Mouse (Mus musculus): ENCODE results near the gene Fbxl18.
A peak's percentile ranks its signal among the peaks of the same experiment; 100 is the strongest.

The Fbxl18 gene

DNA sequence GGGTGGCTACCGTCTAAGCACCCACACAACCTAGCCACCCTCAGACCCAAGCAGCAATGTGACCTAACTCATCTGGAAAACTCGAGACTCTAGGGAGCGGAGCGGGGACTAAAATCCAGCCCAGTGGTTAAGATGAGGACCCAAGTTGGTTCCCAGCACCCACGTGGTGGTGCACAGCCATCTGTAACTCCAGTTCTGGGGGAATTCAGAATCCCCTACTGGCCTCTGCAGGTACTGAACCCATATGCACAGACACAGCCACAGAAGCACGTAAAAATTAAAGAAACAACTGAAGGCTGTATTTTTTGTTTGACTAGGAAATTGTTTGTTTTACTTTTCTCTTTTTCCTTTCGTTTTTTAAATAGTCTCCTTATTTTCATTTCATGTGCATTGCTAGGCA is 21.5 kb downstream of the Fbxl18 start:
- DNase-seq (ENCODE audit: low read depth): no peak

DNA sequence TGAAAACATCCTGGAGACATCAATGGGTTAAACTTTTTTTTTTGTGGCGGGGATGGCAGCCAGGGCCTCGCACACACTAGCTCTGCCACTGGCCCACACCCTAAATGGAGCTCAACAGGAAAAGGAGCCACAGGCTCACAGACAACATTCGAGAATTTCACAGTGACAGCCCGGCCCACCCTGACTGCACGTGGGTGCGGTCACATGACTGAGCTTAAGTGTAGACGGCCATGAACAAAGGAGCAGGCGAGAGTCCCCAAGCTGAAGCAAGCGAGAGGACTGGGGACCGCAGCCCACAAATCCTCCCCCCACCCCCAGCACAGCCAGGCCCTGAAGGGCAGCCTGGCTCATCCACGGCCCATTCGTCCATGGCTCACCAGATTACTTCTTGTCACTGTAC is 23.5 kb downstream of the Fbxl18 start:
- DNase-seq (ENCODE audit: low read depth): no peak

DNA sequence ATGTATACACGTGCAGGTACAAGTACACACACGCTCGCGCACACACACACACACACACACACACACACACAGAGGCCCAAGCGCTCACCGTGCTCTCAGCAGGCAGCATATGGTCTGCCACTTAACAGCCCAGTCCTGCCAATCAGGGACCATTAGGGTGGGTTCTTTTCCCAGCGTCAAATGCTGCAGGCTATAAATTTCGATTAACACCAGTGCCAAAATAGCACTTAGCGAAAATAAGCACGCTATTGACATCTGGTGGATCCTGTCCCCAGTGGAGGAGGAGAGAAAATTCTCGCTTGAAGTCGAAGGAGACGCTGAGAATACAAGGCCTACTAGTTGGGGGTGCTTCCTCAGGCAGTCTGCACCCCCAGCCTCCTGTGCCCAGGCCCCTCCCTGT is 25.8 kb downstream of the Fbxl18 start:
- DNase-seq (ENCODE audit: low read depth): no peak

DNA sequence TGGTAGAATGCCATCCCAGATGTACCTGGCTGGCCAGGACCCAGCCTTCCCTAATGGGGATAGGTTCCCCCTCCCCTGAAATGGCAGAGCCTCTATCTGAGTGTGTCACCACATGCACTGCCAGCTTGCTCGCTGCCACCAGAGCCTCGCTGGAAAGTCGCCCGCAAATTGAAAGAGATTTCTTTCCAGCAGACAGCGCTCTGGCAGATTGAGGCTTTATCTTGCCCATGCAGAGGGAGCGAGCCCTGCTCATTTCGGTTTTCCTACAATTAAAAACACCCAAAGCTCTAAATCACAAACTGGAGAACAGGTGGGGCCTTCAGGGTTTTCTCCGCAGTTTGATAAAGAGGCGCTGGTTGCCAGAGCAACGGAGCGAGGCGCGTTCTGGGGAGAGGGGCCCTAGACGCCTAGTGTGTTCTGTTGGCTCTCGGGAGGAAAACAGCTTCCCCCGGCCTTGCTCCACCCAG is 37.4 kb downstream of the Fbxl18 start:
- DNase-seq (ENCODE audit: low read depth): no peak

DNA sequence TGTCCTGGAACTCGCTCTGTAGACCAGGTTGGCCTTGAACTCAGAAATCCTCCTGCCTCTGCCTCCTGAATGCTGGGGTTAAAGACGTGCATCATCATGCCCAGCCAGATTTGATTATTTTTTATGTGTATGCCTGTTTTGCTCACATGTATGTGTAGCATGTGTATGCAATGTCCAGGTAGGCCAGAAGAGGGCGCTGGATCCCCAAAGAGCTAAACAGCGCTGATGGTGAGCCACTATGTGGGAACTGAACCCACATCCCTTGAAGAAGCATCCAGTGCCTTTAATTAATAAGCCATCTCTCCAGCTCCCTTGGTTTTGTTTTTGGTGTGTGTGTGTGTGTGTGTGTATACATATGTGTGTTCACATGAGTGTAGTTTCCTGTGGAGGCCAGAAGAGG is 38.8 kb downstream of the Fbxl18 start:
- no peak for DNase-seq (ENCODE audit: low read depth)

DNA sequence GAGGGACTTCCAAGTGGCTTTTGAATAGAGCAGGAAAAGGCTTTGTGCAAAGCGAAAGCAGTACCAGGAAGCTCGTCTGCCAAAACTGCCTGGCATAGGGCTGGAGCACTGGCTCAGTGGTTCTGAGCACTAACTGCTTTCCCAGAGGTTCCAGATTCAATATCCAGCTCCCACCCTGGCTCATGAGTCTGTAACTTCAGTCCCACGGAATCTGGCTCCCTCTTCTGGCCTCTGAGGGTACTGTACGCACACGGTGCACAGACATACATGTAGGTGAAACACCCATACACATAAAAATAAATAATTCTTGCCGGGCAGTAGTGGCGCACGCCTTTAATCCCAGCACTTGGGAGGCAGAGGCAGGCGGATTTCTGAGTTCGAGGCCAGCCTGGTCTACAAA is 40.3 kb downstream of the Fbxl18 start:
- peak; percentile 80 for DNase-seq (ENCODE audit: low read depth)

DNA sequence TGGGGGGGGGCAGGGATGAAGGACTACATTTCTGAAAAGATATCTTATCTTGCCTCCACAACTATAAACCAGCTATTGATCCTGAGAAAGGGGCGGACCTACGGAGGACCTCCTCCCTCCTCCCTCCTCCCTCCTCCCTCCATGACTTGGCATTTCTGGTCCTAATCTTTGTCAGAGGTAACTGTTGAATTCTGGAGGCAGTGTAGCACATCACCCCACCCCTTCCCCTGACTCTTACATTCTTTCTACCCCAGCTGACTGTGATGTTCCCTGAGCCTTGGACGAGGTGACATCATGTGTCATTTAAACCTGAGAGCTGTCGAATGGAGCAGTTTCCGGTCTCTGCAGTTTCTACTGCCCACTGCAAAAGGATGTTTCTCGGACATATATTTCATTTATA is 41.6 kb downstream of the Fbxl18 start:
- peak; percentile 31 for DNase-seq (ENCODE audit: low read depth)

DNA sequence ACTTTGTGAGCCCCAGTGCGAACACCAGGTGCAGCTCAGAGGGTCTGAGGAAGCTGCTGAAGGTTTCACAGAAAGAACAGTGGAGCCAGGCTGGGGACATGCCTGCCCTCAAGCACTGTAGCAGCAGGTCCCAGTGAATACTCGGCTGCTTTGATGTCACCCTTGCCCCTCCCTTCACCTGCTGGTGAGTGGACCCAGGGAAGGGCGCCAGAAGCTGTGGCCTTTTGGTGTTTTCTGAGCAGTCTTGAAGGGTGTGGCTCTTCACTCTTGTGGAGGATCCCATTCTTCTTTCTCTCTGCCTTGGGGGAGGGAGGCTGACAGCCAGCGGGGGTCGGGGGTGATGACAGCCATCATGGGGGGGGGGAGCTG is 43.6 kb downstream of the Fbxl18 start:
- DNase-seq (ENCODE audit: low read depth): no peak

DNA sequence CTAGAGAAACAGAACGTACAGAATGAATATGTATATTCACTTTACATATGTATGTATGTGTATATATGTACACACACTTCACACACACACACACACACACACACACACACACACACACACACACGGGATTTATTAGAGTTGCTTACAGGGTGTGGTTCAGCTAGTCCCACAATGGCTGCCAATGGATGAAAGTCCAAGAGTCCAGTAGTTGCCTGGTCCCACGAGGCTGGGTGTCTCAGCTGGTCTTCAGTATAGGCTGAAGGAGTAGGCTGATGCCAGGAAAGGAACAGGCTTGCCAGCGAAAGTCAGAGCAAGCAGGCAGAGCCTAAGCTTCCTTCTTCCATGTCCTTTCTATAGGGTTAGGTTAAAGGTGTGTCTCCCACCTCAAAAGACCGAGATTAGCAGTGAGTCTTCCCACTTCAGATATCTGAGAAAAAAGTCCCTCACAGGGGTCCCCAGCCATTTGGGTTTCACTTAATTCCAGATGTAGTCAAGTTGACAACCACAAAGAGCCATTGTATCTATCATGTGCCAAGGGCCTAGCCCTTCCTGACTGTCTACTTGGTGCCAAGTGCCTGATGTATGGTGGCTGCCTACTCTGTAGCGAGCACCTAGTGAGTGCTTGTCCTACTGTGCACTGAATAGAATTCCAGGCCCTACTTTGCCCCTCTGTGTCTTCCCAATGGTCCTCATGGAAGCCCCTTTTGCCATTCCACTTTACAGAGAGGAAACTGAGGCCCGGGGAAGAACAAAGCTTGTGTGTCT is 44.1 kb downstream of the Fbxl18 start:
- no peak for DNase-seq (ENCODE audit: low read depth)

DNA sequence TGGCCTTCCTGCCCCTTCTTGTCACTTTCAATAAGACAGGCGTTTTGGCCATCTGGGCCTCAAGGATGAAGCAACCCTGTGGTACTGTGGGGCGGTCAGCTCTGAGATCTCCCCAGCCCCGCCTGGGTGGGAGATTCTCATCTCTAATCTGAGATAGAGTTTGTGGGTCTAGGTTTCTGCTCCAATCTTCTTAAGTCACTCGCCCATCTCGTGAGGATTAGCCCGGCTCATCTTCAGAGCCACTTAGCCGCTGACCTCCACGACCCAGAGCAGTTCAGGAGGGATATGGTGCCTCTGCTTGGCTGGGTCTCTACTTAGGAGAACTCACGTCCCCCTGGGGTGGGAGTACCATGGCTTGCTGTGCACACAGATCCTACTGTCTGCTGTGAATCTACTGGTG is 44.7 kb downstream of the Fbxl18 start:
- no peak for DNase-seq (ENCODE audit: low read depth)

DNA sequence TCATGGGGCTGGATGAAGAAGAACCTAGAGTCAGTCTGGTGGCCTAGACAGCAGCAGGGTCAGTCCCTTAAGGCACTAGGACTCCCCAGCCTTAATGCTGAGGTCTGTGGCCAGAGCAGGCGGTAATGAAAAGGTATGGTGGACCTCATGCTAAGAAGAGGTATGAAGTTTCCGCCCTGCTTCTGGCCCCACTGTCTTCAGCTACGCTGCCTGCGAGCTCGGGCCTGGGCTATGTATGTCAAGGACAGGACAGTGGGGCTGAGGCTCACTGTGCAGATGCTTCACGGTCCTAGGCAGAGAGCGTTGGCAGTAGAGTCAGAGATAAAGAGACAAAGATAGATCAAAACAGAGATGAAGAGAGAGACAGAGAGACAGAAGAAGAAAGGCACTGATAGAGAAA is 46.3 kb downstream of the Fbxl18 start:
- no peak for DNase-seq (ENCODE audit: low read depth)

DNA sequence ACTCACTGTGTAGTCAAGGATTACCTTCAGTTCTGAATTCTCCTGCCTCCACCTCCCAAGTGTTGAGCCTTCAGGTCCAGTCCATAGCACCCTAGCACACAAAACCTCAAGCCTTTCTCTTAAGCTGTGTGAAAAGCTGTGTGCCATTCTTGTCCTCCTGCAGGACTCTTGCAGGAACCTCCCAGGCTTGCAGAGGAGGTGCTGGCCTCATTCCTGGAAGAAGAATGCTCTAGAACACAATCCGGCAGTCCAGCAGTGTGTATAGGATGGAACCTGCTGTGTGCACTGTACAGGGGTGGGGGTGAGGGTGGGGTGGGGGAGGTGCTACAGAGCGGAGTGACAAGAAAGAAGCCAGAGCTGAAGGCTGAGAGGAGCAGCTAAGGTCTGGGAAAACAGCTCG is 47.1 kb downstream of the Fbxl18 start:
- no peak for DNase-seq (ENCODE audit: low read depth)

DNA sequence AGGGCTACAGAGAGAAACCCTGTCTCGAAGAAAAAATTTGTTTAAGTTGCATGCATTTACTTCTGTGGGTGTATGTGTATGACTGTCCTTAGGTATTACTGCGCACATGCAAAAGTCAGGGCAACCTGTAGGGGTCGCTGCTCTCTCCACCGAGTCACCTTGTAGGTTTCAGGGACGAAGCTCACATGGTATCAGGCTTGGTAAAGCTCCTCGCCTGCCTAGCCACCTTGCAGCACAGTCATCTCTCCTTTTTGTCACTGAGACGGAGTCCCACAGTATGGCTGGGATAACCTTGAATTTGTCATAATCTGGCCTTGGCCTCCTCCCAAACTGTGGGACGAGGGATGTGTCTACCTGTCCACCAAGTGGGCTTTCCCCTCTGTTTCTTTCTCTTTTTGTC is 50.8 kb downstream of the Fbxl18 start:
- DNase-seq (ENCODE audit: low read depth): peak; percentile 60

DNA sequence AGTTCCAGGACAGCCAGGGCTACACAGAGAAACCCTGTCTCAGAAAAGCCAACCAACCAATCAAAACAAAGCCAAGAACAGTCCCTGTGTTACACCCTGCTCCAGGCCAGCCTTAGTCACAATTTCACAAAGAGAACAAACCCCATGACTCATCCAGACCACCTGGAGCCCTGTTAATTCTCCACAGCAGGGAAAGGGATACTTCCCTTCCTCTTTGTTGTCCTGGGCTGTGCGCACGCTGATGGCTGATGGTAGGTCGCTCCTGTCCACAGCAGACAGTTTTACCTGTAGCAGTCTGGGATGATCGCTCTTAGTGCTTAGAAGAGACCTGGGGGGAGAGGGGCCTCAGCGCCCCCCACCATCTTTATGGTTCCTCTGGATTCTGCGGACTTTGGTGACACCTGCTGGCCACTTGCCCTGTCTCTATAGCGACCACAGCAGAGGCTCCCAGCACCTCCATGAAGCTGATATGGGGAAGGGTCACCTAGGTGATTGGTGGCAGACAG is 53.0 kb downstream of the Fbxl18 start:
- peak; percentile 47 for DNase-seq (ENCODE audit: low read depth)

DNA sequence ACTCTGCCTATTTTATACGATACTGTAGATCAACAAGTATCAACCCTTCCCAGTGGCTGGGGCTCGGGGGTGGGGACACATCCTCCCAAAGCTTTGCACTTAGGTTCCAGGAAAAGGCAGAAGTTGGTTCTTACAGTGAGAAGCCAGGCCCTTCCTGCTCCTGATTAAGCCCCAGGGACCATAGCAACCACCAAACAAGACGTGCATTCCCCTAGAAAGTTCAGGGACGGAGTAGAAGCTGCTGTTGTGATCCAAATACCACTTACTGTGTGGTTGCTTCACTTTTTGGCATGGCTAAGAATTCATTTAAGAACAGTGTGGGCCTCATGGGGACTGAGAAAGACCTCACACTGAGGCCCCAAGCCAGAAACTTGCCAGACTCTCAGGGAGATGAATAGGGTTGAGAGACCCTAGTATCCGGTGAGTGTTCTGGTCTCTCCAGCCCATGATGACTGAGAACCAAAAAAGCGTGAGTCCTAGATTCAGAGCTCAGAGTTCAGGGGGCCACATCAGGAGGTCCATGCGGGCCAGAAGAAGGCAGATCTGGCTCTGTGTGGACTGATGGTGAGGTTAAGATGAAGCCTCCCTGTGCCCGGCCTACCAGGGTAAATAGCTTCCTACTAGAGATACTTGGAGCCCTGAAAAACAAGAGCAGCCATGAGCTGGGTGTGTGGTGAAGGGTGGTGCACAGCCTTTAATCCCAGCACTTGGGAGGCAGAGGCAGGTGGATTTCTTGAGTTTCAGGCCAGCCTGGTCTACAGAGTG is 53.7 kb downstream of the Fbxl18 start:
- no peak for DNase-seq (ENCODE audit: low read depth)

DNA sequence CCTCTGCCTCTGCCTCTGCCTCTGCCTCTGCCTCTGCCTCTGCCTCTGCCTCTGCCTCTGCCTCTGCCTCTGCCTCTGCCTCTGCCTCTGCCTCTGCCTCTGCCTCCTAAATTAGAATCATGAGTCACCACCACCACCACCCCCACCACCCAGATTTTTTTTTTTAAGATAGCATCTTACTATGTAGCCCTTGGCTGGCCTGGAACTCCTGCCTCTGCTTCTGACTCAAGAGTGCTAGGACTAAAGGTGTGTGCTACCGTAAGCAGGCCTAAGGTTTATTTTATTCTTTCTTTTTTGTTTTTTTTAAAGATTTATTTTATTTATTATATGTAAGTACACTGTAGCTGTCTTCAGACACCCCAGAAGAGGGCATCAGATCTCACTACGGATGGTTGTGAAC is 57.8 kb downstream of the Fbxl18 start:
- peak; percentile 58 for DNase-seq (ENCODE audit: low read depth)

DNA sequence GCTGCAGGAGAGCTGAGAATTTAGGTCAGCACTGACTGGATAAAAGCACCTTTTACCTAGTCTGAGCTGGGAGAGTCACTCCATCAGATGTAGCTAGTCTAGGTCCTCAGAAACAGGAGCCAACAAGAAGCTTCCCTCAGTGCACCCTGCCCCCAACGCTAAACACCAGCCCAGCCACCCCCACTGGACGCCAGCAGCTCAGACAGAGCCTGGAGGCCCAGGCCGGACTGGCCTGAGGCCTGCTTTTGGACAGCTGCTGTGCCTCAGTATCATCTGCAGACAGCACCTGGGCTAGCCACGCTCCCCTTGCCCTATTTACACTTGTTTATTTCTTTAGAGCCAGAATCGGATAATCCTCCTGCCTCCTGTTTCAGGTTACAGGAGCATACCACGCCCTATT is 58.3 kb downstream of the Fbxl18 start:
- no peak for DNase-seq (ENCODE audit: low read depth)

DNA sequence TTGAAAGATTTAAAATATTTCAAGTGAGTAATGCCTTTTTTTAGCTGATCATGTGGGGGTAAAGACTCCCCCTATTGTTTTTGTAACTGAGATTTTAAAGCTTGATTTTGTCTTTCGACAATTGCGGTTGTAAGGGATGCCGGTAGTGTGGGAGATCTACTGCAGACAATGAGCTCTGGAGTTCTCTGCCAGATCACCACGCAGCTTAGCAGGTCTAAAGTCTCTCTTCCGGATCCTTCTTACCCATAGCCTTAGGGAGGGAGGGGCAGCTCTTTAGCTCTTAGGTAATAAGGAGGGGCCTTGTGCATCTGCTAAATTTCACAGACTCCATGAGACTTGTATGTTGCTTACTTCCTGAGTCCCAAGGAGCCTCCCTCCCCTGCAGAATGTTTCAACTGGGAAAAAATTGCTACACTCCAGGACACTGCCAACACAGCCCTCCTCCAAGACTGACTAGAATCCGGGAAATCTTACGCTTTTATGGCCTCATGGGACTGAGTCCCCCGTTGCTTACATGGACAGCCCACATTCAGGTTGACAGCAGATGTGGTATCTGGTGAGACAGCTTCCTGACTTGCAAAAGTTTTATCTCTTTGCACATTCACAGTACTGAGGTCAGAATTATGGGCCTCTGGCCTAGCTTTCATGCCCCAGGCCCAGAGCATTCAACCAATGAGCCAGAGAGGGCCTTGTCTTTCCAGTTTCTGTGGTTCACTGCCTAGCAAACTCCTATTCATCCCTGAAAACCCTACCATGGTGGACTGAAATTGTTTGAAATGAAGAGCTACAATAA is 61.4 kb downstream of the Fbxl18 start:
- peak; percentile 74 for DNase-seq (ENCODE audit: low read depth)

DNA sequence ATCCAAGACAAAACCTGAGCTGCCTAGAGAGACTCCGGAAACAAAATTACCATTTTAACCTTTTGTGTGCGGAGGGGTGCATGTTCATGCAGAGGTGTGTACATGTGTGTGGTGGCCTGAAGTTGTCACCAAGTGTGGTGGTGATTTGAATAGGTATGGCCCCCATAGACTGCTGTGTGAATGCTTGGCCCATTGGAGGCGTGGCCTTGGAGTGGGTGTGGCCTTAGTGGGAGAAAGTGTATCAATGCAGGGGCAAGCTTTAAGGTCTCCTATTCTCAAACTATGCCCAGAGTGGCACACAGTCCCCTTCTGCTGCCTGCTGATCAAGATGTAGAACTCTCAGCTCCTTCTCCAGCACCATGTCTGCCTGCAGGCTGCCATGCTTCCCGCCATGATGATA is 69.1 kb downstream of the Fbxl18 start:
- DNase-seq (ENCODE audit: low read depth): no peak

DNA sequence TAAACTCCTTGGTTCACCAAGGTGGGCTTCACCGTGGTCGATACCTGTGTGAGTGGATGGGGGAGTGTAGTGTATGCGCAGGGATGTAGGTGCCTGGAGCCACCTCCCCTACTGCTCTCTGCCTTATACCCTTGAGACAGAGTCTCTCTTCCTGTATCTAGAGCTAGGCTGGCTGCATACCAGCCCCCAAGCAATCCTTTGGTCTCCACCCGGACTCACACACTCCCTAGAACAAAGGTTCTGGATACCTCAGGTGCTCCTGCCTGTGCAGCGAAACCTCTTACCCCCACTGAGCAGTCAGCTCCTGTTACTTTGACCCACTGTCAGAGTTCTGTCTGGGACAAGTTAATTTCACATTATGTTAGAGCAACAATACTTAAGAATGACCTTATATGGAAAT is 69.6 kb downstream of the Fbxl18 start:
- DNase-seq (ENCODE audit: low read depth): no peak

DNA sequence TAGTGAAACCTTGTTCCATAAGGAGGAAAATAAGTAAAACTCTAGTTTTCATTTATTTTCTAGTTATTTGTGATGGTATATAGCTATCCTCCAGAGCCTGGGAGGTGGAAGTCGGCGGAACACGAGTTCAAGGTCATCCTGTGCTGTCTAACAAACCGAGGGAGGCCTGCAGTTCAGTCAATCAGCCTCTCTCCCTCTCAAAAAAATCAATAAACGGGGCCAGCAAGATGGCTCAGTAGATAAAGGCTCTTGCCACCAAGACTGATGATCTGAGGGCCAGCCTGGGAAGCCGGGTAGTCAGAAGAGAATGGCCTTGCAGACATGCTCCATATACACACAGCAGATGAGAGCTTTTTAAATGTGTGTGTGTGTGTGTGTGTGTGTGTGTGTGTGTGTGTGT is 71.1 kb downstream of the Fbxl18 start:
- DNase-seq (ENCODE audit: low read depth): peak; percentile 40

Measured in 416B (cell line).